Mouse (Mus musculus): ENCODE results near the gene Ttll12.

GRCm38 (mm10) chr15:83582931-83583330 is 12.0 kb downstream of the Ttll12 start:
- TF ChIP-seq GATA1 (IDR thresholded peaks at IDR 0.05; ENCODE audit: borderline replicate concordance, low read length) (no peak), FLI1 (IDR thresholded peaks at IDR 0.05; ENCODE audit: low read length) (no peak)

Measured in megakaryocyte, embryonic 14.5 days (primary cell).